Mouse (Mus musculus) testis, adult 2 months (tissue): ENCODE data around the gene Mrtfa. TPM values are rescaled to one million over a fixed set of nuclear protein-coding genes. Genes with fewer than 3 reads are reported as not detected.

ENCODE experiments used
- H3K27ac ChIP-seq: fragments of 200-500 bp; 2 replicates; pipeline ENCODE4 v1.5.1; 2012; ENCODE audit warnings: low read depth, low read length; ENCODE audit not compliant: control insufficient read depth, insufficient read depth
- H3K27me3 ChIP-seq: fragments of 200-500 bp; 2 replicates; pipeline ENCODE4 v1.6.1; 2012; ENCODE audit warnings: mild to moderate bottlenecking, low read length, moderate library complexity; ENCODE audit not compliant: control insufficient read depth, insufficient read depth
- H3K36me3 ChIP-seq: fragments of 200-500 bp; 2 replicates; pipeline ENCODE4 v1.6.1; 2012; ENCODE audit warnings: mild to moderate bottlenecking, low read length; ENCODE audit not compliant: control insufficient read depth, insufficient read depth
- H3K4me1 ChIP-seq: fragments of 200-500 bp; 2 replicates; pipeline ENCODE4 v1.6.1; 2012; ENCODE audit warnings: low read length; ENCODE audit not compliant: control insufficient read depth, insufficient read depth
- H3K4me3 ChIP-seq: fragments of 200-500 bp; 2 replicates; pipeline ENCODE4 v1.5.1; 2012; ENCODE audit warnings: low read depth, mild to moderate bottlenecking, low read length, moderate library complexity, mixed read lengths; ENCODE audit not compliant: control insufficient read depth
- CTCF ChIP-seq: fragments of 200-500 bp; IDR thresholded peaks from 2 replicates; pipeline ENCODE4 v1.5.1; 2012; ENCODE audit warnings: low read depth, mild to moderate bottlenecking, inconsistent platforms, low read length, moderate library complexity; ENCODE audit not compliant: control insufficient read depth, insufficient read depth, insufficient replicate concordance
- POLR2A ChIP-seq: fragments of 200-500 bp; IDR thresholded peaks from 2 replicates; pipeline ENCODE4 v1.6.1; 2012; ENCODE audit warnings: low read depth, mild to moderate bottlenecking, inconsistent platforms, low read length, moderate library complexity; ENCODE audit not compliant: control insufficient read depth
- polyA plus RNA-seq: library from polyadenylated mRNA; depleted of rRNA; stranded (reverse); fragments of >200 nt; gene quantifications from 2 replicates; pipeline ENCODE4 v1.2.3, GENCODE M21; 2012

The Mrtfa gene
- polyA plus RNA-seq, 1 experiment = 26.8 TPM

DNA sequence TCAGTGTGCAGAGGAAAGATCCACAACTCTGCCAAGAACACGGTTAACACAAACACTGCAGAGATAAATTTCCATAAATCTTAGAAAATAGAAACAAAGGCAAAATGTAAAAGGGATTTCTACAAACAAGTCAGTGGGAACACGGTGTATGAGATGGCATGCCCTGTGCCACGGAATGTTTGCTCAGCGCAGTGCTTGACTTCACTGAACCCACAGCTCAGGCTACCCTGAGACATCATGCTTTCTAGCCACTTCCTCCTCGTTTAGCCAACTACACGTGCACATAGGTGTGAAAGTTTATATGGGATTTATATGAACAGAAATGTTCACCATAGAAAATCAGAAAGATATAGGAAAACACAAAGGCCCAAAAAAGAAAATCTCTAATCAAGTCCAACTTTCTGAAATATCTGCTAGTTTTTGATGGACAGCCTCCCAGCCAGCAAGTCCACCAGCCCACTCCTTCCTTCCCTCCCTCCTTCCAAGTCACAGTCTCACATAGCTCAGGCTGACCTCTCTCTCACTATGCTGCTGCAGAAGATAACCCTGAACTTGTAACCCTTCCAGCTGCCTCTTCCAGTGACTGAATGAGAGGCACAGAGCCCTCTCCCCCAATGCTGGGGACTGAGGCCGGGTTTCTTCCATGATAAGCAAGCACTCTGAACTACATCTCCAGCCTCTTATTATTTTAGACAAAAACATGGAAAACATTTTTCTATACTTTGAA, 94.1 kb downstream of the Mrtfa start:
- H3K27ac ChIP-seq = no peak overlapping the region
- H3K4me1 ChIP-seq = no peaks in the 10 kb centered on the region
- no peaks in the 10 kb centered on the region for H3K27me3 ChIP-seq
- H3K36me3 ChIP-seq = no peaks in the 10 kb centered on the region
- H3K4me3 ChIP-seq = no peak overlapping the region
- TF ChIP-seq CTCF = no peak
- no peak for TF ChIP-seq POLR2A

DNA sequence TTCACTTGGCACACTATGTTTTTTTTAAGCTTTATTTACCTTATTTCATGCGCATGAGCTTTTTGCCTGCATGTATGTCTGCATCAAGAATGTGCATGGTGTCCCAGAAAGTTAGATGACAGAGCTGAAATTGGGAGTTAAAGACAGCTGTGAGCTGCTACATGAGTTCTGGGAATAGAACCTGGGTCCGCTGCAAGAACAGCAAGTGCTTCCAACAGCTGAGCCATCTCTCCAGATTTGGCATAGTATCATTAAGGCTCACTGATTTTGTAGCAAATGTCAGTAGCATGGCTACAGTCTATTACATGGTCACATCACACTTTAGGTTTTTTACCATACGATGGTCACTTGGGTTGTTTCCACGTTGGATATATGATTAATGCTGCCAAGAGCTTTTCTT, 97.5 kb downstream of the Mrtfa start:
- TF ChIP-seq CTCF = no peak
- TF ChIP-seq POLR2A = no peak
- Histone ChIP-seq H3K27me3 (no peaks in the 10 kb centered on the region), H3K27ac (no peak overlapping the region), H3K4me3 (no peak overlapping the region), H3K36me3 (no peaks in the 10 kb centered on the region), H3K4me1 (no peaks in the 10 kb centered on the region)

DNA sequence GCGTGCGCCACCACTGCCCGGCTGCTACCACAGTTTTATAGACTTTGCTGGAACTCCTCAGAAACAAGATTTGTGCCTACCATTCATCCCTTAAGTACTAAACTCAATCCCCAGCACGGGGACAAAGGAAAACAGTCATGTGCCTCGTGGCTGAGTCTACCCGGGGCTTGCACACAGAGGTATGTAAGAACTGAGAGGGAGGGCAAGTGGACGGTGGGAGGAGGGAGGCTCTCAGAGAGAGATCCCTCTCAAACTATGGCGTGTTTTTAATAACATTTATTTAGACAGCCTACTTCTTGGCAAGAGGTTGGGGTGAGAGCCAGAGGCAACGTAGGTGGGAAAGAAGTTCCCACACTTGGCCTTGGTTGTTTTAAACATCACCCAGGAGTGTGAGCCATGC, 98.8 kb downstream of the Mrtfa start:
- Histone ChIP-seq H3K4me3 (no peak overlapping the region), H3K4me1 (no peaks in the 10 kb centered on the region), H3K27me3 (no peaks in the 10 kb centered on the region), H3K27ac (no peak overlapping the region), H3K36me3 (no peaks in the 10 kb centered on the region)
- TF ChIP-seq CTCF = no peak
- TF ChIP-seq POLR2A = no peak

DNA sequence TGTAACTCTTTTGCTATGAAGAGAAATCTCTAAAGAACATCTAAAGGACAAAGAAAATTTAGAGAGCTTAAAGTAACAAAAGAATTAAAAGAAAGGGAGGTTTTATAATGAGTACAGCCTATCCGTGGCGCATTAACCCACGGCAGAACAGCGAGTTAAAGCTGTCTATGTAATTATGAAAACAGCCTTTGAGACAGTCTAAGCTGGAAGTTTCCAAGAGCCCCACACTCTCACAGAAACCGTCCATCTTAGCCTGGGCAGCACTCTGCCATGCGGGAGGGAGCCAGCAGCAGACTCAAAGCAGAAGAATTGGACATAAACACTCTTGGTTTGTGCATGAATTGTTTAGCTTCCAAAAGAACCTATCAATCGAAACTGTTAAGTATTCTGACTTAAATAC, 103.0 kb downstream of the Mrtfa start:
- Histone ChIP-seq H3K27ac (no peak overlapping the region), H3K4me3 (no peak overlapping the region), H3K4me1 (no peaks in the 10 kb centered on the region), H3K36me3 (no peaks in the 10 kb centered on the region), H3K27me3 (no peaks in the 10 kb centered on the region)
- TF ChIP-seq POLR2A = no peak
- TF ChIP-seq CTCF = no peak

DNA sequence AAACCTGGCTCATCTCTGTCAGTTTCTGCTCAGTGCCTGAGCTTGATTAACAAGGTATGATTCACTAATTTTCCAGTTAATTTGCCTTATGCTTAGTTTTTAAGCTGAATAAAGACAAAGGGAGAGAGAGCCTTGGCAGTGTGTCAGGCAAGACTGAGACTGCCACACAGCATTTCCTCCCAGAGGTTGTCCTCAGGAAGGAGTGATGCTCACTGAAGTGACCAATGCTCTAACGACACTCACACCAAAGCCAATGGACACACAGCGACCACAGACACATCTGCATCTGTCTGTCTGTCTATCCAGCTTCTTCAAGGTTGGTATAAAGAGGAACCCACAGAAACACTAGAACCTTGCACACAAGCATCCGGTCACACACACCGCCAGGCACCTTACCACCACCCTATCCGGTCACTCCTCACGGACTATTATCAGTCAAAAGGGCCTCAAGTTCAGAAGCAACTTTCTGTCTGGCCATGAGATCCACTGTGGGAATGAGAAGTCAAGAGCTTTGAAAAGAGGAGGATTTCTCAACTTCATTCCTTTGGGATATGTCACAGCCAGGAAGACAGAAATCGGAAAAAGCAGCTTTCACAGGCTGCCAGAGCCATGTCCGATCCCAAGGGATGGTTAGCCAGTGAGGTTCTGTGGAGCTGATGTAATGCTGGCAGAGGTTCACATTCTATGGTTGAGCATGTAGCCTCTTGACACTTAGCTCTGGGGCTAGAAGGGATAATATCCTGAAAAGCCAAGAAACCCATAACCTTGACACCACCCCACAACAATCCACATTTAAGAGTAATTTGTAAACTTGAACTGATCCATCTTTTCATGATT, 103.7 kb downstream of the Mrtfa start:
- no peak for TF ChIP-seq POLR2A
- no peak for TF ChIP-seq CTCF
- H3K4me3 ChIP-seq = no peak overlapping the region
- H3K27me3 ChIP-seq = no peaks in the 10 kb centered on the region
- H3K27ac ChIP-seq = no peak overlapping the region
- no peaks in the 10 kb centered on the region for H3K4me1 ChIP-seq
- H3K36me3 ChIP-seq = no peaks in the 10 kb centered on the region

DNA sequence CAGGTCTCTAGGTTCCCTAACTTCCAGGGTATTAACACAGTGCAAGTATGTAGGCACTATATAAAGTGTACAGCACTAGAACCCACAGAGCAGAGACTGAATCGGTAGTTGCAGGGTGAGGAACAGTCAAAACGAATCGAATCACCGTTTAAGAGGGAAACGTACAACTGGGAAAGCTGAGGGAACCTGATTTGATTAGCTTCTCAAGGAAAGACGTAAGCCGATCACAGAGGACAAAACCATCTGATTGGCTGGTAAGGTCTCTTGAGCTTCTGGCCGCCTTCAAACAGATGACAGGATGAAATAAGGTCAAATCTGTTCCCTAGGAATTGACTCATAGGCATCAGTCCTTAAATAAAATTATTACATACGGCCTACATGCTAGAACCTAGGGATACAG, 106.7 kb downstream of the Mrtfa start:
- Histone ChIP-seq H3K36me3 (no peaks in the 10 kb centered on the region), H3K27ac (no peak overlapping the region), H3K4me3 (no peak overlapping the region), H3K4me1 (no peaks in the 10 kb centered on the region), H3K27me3 (no peaks in the 10 kb centered on the region)
- TF ChIP-seq CTCF = no peak
- TF ChIP-seq POLR2A = no peak

DNA sequence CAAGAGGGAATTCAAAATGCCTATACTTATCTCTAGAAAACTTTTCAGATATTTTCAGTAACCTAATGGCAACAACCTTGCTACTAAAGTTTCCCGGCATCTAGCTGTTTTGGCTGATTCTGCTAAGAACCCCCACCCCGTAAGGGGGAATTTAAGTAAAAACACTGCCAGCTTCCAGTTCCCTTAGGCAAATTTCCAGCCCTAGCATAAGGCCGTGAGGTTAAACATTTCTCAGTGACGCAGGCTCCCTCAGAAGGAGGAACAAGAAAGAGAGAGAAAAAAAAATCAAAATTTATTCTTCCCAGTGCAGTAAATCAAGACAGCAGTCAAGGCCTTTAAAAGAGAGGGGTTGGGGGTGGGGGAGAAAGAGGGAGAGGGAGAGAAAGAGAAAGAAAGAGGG, 107.3 kb downstream of the Mrtfa start:
- Histone ChIP-seq H3K27ac (no peak overlapping the region), H3K4me3 (no peak overlapping the region), H3K36me3 (no peaks in the 10 kb centered on the region), H3K4me1 (no peaks in the 10 kb centered on the region), H3K27me3 (no peaks in the 10 kb centered on the region)
- TF ChIP-seq CTCF = no peak
- TF ChIP-seq POLR2A = no peak
